Mouse (Mus musculus) gastrocnemius, postnatal 10 days (tissue): Measurements from ENCODE around the gene Pimreg. TPM values are rescaled to one million over a fixed set of nuclear protein-coding genes. Genes with fewer than 3 reads are reported as not detected.

Experiments used
- DNase-seq: peaks from one replicate; pipeline ENCODE4 v3.0.0; 2021; ENCODE audit warnings: mixed read lengths
- long read RNA-seq, 2 experiments: library from polyadenylated mRNA; stranded (forward); transcript quantifications; one replicate each; pipeline ENCODE4 v2.0.0; 2021
- total RNA-seq, 2 experiments: library from RNA; stranded (reverse); gene quantifications; 2 replicates each; pipeline ENCODE4 v1.2.3; 2021

Gene Pimreg
- total RNA-seq = 10 to 100 TPM in 1 of 2 experiments, 1 to 10 TPM in 1; 9.8 to 12.4 TPM
- long read RNA-seq, experiment 1, transcript Pimreg-201 (6 exons, 1,513 nt) = major isoform, 11 of 12 reads
- long read RNA-seq, experiment 1, partial matches to known transcripts = 0 of 12 reads
- long read RNA-seq, experiment 1, other reads (novel, unspliced or antisense) = 1 of 12 reads
- long read RNA-seq, experiment 2, transcript Pimreg-201 (6 exons, 1,513 nt) = major isoform, 11 of 13 reads
- long read RNA-seq, experiment 2, partial matches to known transcripts = 1 of 13 reads
- long read RNA-seq, experiment 2, other reads (novel, unspliced or antisense) = 1 of 13 reads

DNA sequence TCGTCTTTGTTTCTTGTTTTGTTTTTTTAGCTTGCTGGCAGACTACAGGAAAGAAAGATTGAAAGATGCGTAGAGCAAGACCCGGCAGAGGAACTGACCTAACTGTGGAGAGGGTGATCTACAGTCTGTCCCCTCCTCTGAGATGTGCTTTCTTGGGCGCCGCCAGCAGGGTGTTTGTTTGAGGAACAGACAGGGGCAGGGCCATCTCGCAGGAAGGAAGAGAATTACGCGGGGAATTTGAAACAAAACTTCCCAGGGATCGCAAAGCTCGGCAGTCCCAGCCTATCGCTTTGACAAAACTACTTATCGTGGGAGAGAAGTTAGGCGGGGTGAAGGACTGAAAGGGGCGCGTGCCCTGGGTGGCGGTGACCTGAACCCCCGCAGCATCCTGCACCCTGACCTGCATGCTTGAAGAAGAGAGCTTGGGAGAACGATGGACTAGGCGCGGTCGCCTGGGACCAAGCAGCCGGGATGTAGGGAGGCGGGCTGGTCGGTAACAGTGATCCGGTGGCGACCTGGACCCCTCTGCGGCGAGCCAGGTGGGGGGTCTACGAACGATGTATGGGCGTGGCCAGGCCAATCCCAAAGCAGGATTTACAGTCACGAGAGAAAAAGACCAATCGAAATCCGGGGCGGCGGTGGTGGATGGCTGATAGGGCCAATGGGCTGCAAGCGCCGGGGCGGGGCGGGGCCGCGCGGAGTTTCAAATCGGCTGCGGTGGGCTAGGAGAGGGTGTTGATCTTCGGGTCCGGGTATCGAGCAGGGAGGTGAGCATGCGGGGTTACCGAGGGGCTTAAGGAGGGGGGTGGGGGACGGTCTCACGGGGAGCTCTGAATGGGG is at the start of gene Pimreg:
TSS of gene Pimreg (plus strand) at position 265 of the 840 bp plus-strand sequence.
- peak; percentile 84 for DNase-seq

- DNase-seq = no peak
Observed at GRCm38 (mm10) chr11:71992438-71992837, 49.4 kb upstream of the Pimreg start.

DNA sequence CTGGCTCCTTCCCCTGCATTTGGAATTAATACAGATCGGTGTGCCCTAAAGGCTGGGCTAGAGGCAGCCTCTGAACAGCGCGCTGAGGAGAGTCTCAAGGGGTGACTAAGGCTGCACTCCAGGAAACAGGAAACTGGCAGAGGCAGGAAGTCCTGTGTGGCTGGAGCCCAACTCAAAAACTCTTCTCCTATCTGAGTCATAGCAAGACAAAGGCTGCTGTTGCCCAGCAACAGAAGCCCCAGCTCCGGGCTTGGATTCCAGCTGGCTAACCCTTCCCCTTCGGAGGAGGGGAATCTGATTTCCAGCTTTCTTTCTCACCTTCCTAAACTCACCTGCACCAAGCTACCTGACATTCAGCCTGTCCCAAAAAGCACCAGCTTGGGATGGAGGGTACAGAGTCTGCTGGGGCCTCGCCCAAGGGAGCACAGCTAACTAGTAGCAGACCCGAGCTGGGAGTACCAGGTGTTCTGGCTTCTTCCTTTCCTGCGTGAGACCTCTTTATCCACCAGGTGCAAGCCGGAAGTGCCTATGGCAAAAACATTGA is 45.8 kb upstream of the Pimreg start:
- peak; percentile 52 for DNase-seq

DNA sequence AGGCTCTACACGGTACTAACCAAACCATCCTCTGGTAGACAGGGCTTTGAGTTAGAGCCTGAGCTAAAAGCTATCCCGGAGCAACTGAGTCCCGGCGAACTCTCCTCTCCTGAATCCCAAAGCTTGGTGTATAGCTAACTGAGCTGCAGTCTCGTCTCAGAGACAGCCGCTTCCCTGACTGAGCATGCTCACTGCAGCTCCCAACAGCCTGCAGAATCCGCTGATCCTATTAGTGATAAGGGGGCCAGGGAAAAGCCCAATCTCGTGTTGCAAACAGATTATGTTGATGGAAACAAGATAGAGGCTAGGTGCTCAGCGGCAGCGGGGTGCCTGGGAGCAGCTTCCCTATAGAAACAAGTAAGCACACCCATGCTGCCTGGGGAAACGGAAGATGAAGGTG is 45.0 kb upstream of the Pimreg start:
- no peak for DNase-seq

- no peak for DNase-seq
Observed at GRCm38 (mm10) chr11:72000194-72000593, 41.6 kb upstream of the Pimreg start.

DNA sequence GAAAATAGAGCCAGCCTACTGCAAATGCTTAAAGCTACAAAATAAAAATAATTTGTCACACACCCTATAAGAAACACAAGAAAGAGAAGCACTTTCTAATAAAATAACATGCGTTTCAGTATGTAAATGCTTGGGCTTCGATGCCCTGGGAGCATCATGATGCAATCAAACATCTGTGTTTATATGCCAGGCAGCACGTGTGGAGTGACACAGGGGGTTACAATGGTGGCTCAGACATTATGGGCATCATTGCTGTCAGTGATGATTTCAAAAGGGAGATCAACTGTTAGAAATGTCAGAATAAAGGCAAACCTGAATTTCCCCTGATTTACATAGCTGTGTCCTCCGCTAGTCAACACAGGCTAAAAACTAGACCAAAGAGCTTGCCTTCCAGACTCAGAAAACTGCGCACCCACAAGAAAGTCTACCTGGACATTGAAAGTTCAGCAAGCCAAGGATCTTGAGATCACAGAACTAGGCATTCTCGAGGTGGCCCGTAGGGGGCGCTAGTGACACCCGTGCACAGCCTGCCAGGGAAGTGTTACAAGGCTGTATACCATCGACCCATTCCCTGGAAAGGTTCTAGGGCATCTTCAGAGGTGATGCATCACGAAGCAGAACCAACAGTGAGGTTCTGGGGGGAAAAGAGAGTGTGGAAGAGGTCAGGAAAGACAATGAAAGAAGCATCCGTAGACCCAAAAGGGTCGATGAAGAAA is 39.5 kb upstream of the Pimreg start:
- DNase-seq = peak; percentile 63

GRCm38 (mm10) chr11:72003171-72003570 is 38.7 kb upstream of the Pimreg start:
- no peak for DNase-seq

DNA sequence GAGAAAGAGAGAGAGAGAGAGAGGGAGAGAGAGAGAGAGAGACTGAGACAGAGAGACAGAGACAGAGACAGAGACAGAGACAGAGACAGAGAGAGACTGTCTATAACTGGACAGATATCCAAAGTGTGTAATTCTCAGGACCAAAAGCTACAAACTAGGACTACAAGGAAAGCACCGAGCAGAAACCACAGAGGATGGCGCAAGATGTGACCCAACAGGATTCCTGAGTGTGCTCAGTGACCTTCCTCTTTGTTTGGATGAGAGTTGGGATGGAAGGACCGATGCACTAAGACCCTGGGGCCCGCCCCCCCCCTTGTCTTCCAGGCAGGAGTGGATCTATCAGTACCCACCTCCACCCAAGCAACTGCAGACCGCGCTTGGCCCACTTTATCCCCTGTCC is 36.3 kb upstream of the Pimreg start:
- DNase-seq = no peak

DNA sequence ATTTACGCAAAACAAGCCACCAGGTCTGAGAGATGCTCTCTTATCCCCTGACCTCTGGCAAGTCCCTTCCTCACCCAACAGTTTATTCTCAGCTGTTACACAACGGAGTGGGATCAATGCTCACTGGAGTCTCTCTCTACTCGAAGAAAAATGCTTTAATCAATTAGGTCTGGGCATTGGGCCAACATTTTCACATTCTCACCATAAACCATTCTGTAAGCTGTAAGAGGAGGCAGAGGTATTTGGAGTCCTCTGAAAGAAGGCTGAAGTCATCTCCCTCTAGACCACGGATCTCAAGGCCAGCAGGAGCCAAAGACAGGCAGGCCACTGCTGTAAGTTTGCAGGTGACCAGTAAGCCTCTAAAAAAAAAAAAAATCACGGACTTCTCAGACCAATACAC is 31.5 kb upstream of the Pimreg start:
- DNase-seq = no peak

GRCm38 (mm10) chr11:72010940-72011722 is 30.7 kb upstream of the Pimreg start:
- DNase-seq = no peak

DNA sequence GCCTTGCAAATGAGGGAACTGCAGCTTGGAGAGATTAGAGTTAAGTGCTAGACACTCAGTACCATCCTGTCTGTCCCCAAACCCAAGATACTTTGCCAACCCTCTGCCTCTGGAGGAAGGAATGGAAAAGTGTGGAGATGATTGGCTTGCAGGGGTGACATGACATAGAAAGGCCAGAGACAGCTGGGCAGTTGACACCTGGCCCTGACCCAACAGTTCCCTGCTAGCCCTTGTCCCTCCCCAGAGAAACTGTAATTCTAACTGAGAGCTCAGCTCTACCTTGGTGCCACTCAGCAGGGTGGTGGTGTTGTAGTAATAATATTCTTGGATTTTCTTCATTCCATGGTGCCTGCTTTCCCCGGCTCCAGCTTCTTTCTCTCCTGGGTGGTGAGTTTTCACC is 29.9 kb upstream of the Pimreg start:
- DNase-seq = peak; percentile 53

GRCm38 (mm10) chr11:72014674-72015073 is 27.2 kb upstream of the Pimreg start:
- DNase-seq = no peak

DNA sequence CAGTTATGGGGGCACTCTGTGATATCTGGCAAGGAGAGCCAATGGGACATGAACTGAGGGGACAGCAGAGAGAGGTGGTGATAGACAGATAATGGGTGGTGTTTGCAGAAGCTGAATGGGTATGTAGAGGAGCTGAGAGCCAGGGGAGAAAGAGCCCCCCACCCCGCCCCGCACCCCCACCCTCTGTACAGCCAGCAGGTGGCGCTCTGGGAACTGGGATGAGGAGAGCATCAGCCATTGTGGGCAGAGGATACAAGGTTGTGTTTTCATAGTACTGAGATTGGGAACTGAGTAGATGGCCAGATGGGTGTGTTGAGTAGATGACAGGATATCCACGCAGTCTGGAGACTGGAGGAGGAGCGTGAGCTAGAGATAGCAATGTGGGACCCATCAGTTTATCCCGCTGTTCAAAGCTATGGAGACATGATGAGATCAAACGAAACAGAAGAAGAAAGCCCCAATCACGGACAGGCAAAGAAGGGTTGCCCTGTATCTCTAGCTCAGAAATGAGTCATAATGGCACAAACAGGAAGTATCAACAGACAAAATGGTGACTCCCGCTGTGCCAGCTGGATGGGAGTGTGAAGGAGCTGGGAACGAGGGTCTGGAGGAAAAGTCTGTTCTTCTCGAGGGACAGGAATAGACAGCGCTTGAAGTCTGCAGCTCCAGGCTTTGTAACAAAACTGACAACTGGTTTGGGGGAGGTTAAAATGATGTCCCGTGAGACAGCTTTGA is 25.1 kb upstream of the Pimreg start:
- DNase-seq = no peak

- DNase-seq = no peak
Observed at GRCm38 (mm10) chr11:72017253-72017601, 24.6 kb upstream of the Pimreg start.

DNA sequence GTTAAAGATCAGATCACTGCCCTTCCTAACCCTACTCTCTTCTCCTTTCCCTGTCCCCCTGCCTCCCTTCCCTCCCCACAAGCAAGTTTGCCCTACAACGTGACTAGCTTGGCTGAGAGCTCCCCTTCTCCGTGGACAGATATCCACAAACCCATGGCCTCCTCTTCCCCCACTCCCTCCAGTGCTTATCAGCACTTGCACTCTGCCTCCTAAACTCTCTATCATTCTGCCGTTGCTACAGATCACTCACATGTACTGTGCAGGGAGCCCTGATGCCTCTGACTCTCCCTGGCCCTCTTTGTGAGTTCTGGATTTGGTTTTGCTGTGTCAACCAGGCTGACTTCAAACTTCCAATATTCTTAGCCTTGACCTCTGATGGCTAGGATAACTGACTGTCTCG is 20.8 kb upstream of the Pimreg start:
- no peak for DNase-seq

GRCm38 (mm10) chr11:72022827-72023226 is 19.0 kb upstream of the Pimreg start:
- no peak for DNase-seq

DNA sequence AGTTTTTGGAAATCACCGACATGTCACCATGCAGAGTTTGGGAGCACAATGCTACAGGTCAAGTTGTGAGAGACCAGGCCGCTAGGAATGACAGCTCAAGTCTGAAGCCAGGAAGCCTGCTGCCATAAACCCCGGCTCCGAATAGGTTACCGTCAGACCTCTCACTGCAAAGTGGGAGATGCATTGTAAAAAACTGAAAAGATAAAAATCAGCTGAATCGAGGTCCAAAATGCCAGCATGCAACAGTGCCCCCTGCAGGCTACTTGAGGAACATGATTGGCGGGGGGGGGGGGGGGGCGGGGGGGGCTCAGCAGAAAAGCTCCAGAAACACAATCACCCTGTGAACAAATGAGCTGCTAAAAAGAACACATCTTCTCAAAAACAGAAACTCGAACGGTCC is 18.3 kb upstream of the Pimreg start:
- peak; percentile 41 for DNase-seq

DNA sequence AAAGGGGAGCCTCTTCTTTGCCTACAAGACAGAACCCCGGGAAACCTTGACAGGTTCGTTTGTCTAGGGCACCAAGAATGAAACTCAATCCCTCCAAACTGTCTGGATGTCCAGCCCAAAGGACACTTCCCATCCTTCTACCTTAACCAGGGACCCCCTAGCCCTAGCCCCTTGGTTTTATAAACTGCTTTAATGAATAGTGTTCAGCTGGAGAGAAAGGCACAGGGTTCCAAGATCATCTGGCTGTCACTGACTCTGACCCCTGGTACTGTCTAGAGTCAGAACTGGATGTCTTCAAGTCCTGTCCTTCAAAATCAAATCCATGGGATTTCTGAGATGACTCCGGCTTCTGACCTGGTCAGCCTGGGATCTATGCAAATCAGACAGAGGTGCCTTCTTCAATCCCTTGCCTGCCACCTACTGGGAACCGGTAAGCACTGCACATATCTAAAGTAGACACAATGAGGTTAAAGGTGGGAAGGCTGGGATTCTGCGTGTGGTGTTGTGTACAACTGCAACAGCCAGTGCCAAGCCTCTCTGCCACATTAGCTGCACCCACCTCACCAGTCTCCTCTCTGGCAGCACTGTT is 17.5 kb upstream of the Pimreg start:
- peak; percentile 58 for DNase-seq

GRCm38 (mm10) chr11:72025843-72026242 is 16.0 kb upstream of the Pimreg start:
- DNase-seq = no peak

GRCm38 (mm10) chr11:72026516-72026915 is 15.3 kb upstream of the Pimreg start:
- no peak for DNase-seq

GRCm38 (mm10) chr11:72027836-72028235 is 14.0 kb upstream of the Pimreg start:
- no peak for DNase-seq
